Mouse (Mus musculus) CH12.LX (cell line): Measurements from ENCODE around the gene Mid2. TPM values are rescaled to one million over a fixed set of nuclear protein-coding genes. Genes with fewer than 3 reads are reported as not detected.

Experiments
- DNase-seq: peaks from one replicate; pipeline ENCODE4 v3.0.0-alpha.2; 2013; ENCODE audit errors: extremely low read depth
- H3K27ac ChIP-seq: 2 replicates; pipeline ENCODE4 v1.5.1; 2012; ENCODE audit warnings: low read depth, mild to moderate bottlenecking, control low read depth, moderate library complexity; ENCODE audit not compliant: insufficient read depth
- H3K27me3 ChIP-seq: replicated peaks from 2 replicates; pipeline ENCODE3; 2012; ENCODE audit warnings: inconsistent platforms
- H3K36me3 ChIP-seq, 2 experiments: replicated peaks in 1 of 2; 2 replicates each; pipeline versions ENCODE3 to v1.6.1; 2012; ENCODE audit warnings: inconsistent platforms in 1 of 2, low read length in 1 of 2, mild to moderate bottlenecking in 1 of 2, mixed read lengths in 1 of 2, moderate library complexity in 1 of 2; ENCODE audit not compliant: control insufficient read depth in 1 of 2, insufficient read depth in 1 of 2
- H3K4me1 ChIP-seq, 2 experiments: 2 replicates each; pipeline ENCODE4 v1.6.1; 2012; ENCODE audit warnings: inconsistent platforms in 1 of 2, moderate library complexity in 1 of 2; ENCODE audit not compliant: insufficient read depth in 2 of 2, control insufficient read depth in 1 of 2
- H3K4me2 ChIP-seq: 2 replicates; pipeline ENCODE4 v1.6.1; 2012; ENCODE audit warnings: low read depth, mild to moderate bottlenecking, control low read depth; ENCODE audit not compliant: poor library complexity, insufficient read depth, severe bottlenecking
- H3K4me3 ChIP-seq, 3 experiments: fragments of 150-350 bp in 1 of 3; sonication (generic) in 1 of 3; replicated peaks in 1 of 3; 2 replicates each; pipeline versions ENCODE3 to v1.5.1; 2011 to 2012; ENCODE audit warnings: low read depth in 2 of 3, low read length in 2 of 3, mild to moderate bottlenecking in 2 of 3, moderate library complexity in 2 of 3, control low read depth in 1 of 3, improper control_type of control experiment in 1 of 3, inconsistent platforms in 1 of 3, mixed read lengths in 1 of 3; ENCODE audit not compliant: poor library complexity in 1 of 3
- H3K79me2 ChIP-seq: replicated peaks from 2 replicates; pipeline ENCODE4 v1.6.1; 2012; ENCODE audit warnings: mild to moderate bottlenecking, moderate library complexity; ENCODE audit not compliant: control insufficient read depth, poor library complexity, insufficient read depth, severe bottlenecking; ENCODE audit errors: extremely low read depth
- H3K9ac ChIP-seq: 2 replicates; pipeline ENCODE4 v1.6.1; 2012; ENCODE audit warnings: low read depth, mild to moderate bottlenecking, control low read depth, moderate library complexity; ENCODE audit not compliant: insufficient read depth
- H3K9me3 ChIP-seq: replicated peaks from 2 replicates; pipeline ENCODE3; 2012; ENCODE audit warnings: low read length, inconsistent platforms, mixed read lengths
- BHLHE40 ChIP-seq: IDR thresholded peaks from 2 replicates; pipeline ENCODE4 v1.6.1; 2011; ENCODE audit warnings: mild to moderate bottlenecking, low read depth, low read length, improper control_type of control experiment
- CHD1 ChIP-seq: IDR thresholded peaks from 2 replicates; pipeline ENCODE4 v1.6.1; 2012; ENCODE audit warnings: low read depth, low read length, improper control_type of control experiment, inconsistent platforms
- CHD2 ChIP-seq: IDR thresholded peaks from 2 replicates; pipeline ENCODE4 v1.6.1; 2011; ENCODE audit warnings: low read length, improper control_type of control experiment
- E2F4 ChIP-seq: IDR thresholded peaks from 2 replicates; pipeline ENCODE4 v1.6.1; 2011; ENCODE audit warnings: low read depth, low read length, improper control_type of control experiment; ENCODE audit not compliant: insufficient replicate concordance
- ELF1 ChIP-seq: IDR thresholded peaks from 2 replicates; pipeline ENCODE4 v1.6.1; 2014; ENCODE audit warnings: low read depth, mild to moderate bottlenecking, inconsistent platforms, low read length, improper control_type of control experiment
- EP300 ChIP-seq: IDR thresholded peaks from 2 replicates; pipeline ENCODE4 v1.6.1; 2011; ENCODE audit warnings: low read length, improper control_type of control experiment
- ETS1 ChIP-seq: conservative IDR thresholded peaks from 2 replicates; pipeline ENCODE4 v1.6.1; 2012; ENCODE audit warnings: low read depth, mild to moderate bottlenecking, inconsistent platforms, low read length, improper control_type of control experiment, moderate library complexity
- GABPA ChIP-seq: IDR thresholded peaks from 2 replicates; pipeline ENCODE4 v1.6.1; 2012; ENCODE audit warnings: low read depth, low read length, improper control_type of control experiment, inconsistent platforms; ENCODE audit not compliant: insufficient replicate concordance
- HCFC1 ChIP-seq: IDR thresholded peaks from 2 replicates; pipeline ENCODE4 v1.6.1; 2012; ENCODE audit warnings: low read depth, mild to moderate bottlenecking, inconsistent platforms, low read length, improper control_type of control experiment
- IRF4 ChIP-seq: IDR thresholded peaks from 2 replicates; pipeline ENCODE4 v1.6.1; 2014; ENCODE audit warnings: low read depth, mild to moderate bottlenecking, inconsistent platforms, low read length, improper control_type of control experiment
- JUN ChIP-seq: IDR thresholded peaks from 2 replicates; pipeline ENCODE4 v1.6.1; 2011; ENCODE audit warnings: low read depth, mild to moderate bottlenecking, low read length, improper control_type of control experiment, moderate library complexity; ENCODE audit not compliant: insufficient read depth
- JUND ChIP-seq: conservative IDR thresholded peaks from 2 replicates; pipeline ENCODE4 v1.6.1; 2011; ENCODE audit warnings: low read depth, low read length, improper control_type of control experiment
- MAFK ChIP-seq: IDR thresholded peaks from 2 replicates; pipeline ENCODE4 v1.6.1; 2011; ENCODE audit warnings: low read length, improper control_type of control experiment; ENCODE audit not compliant: insufficient replicate concordance
- MAX ChIP-seq: IDR thresholded peaks from 2 replicates; pipeline ENCODE4 v1.6.1; 2011; ENCODE audit warnings: low read length, improper control_type of control experiment
- MAZ ChIP-seq: IDR thresholded peaks from 2 replicates; pipeline ENCODE4 v1.6.1; 2012; ENCODE audit warnings: low read depth, mild to moderate bottlenecking, inconsistent platforms, low read length, improper control_type of control experiment, moderate library complexity
- MEF2A ChIP-seq: IDR thresholded peaks from 2 replicates; pipeline ENCODE4 v1.6.1; 2014; ENCODE audit warnings: low read depth, mild to moderate bottlenecking, inconsistent platforms, low read length, improper control_type of control experiment, borderline replicate concordance
- POLR2A ChIP-seq: IDR thresholded peaks from 2 replicates; pipeline ENCODE4 v1.6.1; 2011; ENCODE audit warnings: low read depth, mild to moderate bottlenecking, improper control_type of control experiment, low read length
- POLR2AphosphoS2 ChIP-seq: IDR thresholded peaks from 2 replicates; pipeline ENCODE4 v1.6.1; 2011; ENCODE audit warnings: low read depth, low read length, improper control_type of control experiment
- RAD21 ChIP-seq: IDR thresholded peaks from 2 replicates; pipeline ENCODE4 v1.6.1; 2011; ENCODE audit warnings: low read depth, mild to moderate bottlenecking, low read length, improper control_type of control experiment, moderate library complexity
- SIN3A ChIP-seq: IDR thresholded peaks from 2 replicates; pipeline ENCODE4 v1.6.1; 2012; ENCODE audit warnings: low read length, improper control_type of control experiment, inconsistent platforms
- SMC3 ChIP-seq: IDR thresholded peaks from 2 replicates; pipeline ENCODE4 v1.6.1; 2011; ENCODE audit warnings: low read depth, low read length, improper control_type of control experiment
- TCF12 ChIP-seq: IDR thresholded peaks from 2 replicates; pipeline ENCODE4 v1.6.1; 2014; ENCODE audit warnings: low read depth, mild to moderate bottlenecking, inconsistent platforms, low read length, improper control_type of control experiment
- UBTF ChIP-seq: IDR thresholded peaks from 2 replicates; pipeline ENCODE4 v1.6.1; 2012; ENCODE audit warnings: low read depth, mild to moderate bottlenecking, inconsistent platforms, low read length, improper control_type of control experiment, moderate library complexity
- USF1 ChIP-seq: IDR thresholded peaks from 2 replicates; pipeline ENCODE4 v1.6.1; 2014; ENCODE audit warnings: low read depth, mild to moderate bottlenecking, inconsistent platforms, low read length, improper control_type of control experiment
- USF2 ChIP-seq: conservative IDR thresholded peaks from 2 replicates; pipeline ENCODE4 v1.6.1; 2011; ENCODE audit warnings: low read depth, low read length, improper control_type of control experiment
- ZC3H11A ChIP-seq: IDR thresholded peaks from 2 replicates; pipeline ENCODE4 v1.6.1; 2012; ENCODE audit warnings: low read depth, mild to moderate bottlenecking, inconsistent platforms, low read length, improper control_type of control experiment
- ZNF384 ChIP-seq: IDR thresholded peaks from 2 replicates; pipeline ENCODE4 v1.6.1; 2012; ENCODE audit warnings: low read depth, low read length, improper control_type of control experiment, inconsistent platforms
- dilution Hi-C: fragments of 300-500 bp; cut with MboI; formaldehyde crosslinking; loops from 2 replicates; pipeline ENCODE4 v1.14.3; 2020; ENCODE audit warnings: low sequenced_read_pairs; ENCODE audit not compliant: extremely low pct_unique_long_range_greater_than_20kb, extremely low pct_ligation_motif_present
- in situ Hi-C: fragments of 300-500 bp; cut with MboI; formaldehyde crosslinking; loops from 3 replicates; pipeline ENCODE4 v1.14.3; 2019; ENCODE audit warnings: low sequenced_read_pairs, low pct_ligation_motif_present, low pct_unique_long_range_greater_than_20kb, mixed read lengths
- polyA plus RNA-seq: library from polyadenylated mRNA; unstranded; fragments of >175 nt; gene quantifications from 2 replicates; pipeline ENCODE4 v1.2.1, GENCODE M21; 2012; ENCODE audit warnings: low read depth; ENCODE audit not compliant: insufficient read length
- total RNA-seq, 2 experiments: library from RNA; depleted of rRNA; stranded (reverse); fragments of 300-350 nt in 1 of 2; fragments of >200 nt in 1 of 2; gene quantifications; 2 replicates each; pipeline ENCODE4 v1.2.3; 2012 to 2014

Mid2 gene
- total RNA-seq (2012; rRNA removed) = 5.0 and 8.7 TPM in 2 replicates
- total RNA-seq (2014; rRNA removed) = 4.1 and 4.3 TPM in 2 replicates
- polyA plus RNA-seq = 4.7 and 5.4 TPM in 2 replicates

DNA sequence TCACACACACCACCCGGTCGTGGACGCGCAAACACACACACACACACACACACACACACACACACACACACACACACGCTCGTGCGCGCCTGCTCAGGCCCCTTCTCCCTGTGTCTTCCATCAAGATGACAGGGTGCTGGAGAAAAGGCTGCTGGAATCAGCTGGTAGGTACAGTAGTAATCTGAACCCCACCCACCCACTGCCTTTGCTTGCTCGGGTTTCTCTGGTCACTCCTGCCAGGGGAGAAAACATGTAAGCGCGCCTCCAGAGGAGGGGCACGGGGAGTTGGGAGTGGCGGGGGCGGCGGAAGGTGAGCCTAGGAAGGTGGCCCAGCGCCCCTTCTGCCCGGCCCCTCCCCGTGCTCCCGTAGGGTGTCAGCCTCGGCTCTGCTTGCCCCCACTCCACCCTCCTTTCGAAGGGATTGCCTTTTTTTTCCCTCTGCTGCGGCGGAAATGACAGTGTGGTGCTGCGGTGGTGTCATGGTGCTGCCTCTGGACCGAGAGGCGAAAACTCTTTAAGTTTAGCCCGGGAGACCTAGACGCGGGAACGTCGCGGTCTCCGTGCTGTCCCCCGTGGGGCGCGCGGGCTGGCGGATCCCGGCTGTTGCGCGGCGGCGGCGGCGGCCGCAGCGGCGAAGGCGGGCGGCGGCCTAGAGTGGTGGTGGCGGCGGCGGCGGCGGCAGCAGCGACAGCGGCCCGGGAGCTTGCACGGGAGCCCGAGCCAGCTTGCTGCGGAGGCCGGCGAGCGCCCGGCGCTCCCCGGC, at the start of gene Mid2:
Gene Mid2 (plus strand): TSS at position 121 of the 763 bp plus-strand sequence.
- peak within 1 kb of the TSS; percentile 85 for H3K9ac ChIP-seq
- DNase-seq = peak; percentile 20

DNA sequence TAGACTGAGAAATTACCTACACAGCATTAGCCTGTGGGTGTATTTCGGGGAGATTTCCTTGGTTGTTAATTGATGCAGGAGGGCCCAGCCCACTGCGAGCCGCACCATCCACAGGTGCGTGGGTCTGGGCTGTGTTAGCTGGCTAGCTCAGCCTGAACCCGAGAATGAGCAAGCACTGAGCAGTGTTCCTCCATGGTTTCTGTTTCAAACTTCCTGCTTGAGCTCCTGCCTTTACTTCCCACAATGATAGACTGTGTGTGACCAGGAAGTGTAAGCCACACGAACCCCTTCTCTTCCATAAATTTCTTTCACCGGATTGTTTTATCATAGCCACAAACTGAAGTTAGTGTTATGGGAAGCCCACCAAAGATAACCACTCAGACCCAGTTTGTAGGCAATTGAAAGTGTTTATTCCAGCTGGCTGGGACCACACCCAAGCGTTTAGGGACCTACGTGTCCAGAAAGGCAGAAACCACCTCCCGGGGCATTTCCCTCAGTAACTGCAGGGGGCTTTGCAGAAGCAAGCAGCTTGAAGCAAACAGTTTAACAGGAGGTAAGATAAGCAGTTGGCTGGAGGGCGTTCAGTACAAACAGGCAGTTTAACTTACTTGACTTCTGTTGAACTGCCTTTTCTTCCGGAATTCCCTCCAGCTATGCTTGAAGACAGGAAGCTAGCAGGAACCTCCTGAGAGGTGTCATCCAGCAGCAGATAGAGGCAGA, 39.4 kb upstream of the Mid2 start:
- DNase-seq = no peak
- Histone ChIP-seq H3K79me2 (no peaks in the 10 kb centered on the region), H3K4me2 (no peak overlapping the region), H3K36me3 (no peaks in the 10 kb centered on the region), H3K27ac (no peak overlapping the region), H3K4me1 (0 out of 4 replicates have a peak, but pooled peaks cover 0 to 3% of the 10 kb centered on the region in 2 experiments), H3K9ac (no peak overlapping the region), H3K4me3 (no peak overlapping the region), H3K9me3 (no peaks in the 10 kb centered on the region), H3K27me3 (no peaks in the 10 kb centered on the region)
- dilution Hi-C loops = no loop called here
- TF ChIP-seq GABPA = no peak
- no peak for TF ChIP-seq JUND
- no peak for TF ChIP-seq MAZ
- no peak for TF ChIP-seq RAD21
- no peak for TF ChIP-seq ZC3H11A
- TF ChIP-seq MEF2A = no peak
- TF ChIP-seq JUN = no peak
- in situ Hi-C loops = loop anchor here (25.0 kb wide), 1 partner anchor 212 kb away; no protein-coding TSS in a partner anchor

More for the DNA sequence above, at the start of gene Mid2:
- Histone ChIP-seq H3K9me3 (no peaks in the 10 kb centered on the region), H3K4me3 (peak within 1 kb of the TSS; percentile 48 to 88 (median 60)), H3K4me1 (peaks cover 0 to 18% of the 10 kb centered on the region in 2 experiments; a peak in 2 of 4 replicates), H3K27me3 (no peaks in the 10 kb centered on the region), H3K79me2 (no peaks in the 10 kb centered on the region; the same call in 1 of the 2 replicates), H3K36me3 (no peaks in the 10 kb centered on the region), H3K27ac (peak within 1 kb of the TSS; percentile 69), H3K4me2 (peak within 1 kb of the TSS; percentile 89)
- in situ Hi-C loops = no loop called here
- no peak for TF ChIP-seq SMC3
- no peak for TF ChIP-seq MAX
- no peak for TF ChIP-seq ELF1
- no peak for TF ChIP-seq E2F4
- TF ChIP-seq MAZ = 0 out of 2 replicates have a peak, but pooled peaks have one; percentile 31
- TF ChIP-seq TCF12 = no peak
- TF ChIP-seq SIN3A = no peak
- TF ChIP-seq EP300 = no peak
- TF ChIP-seq ETS1 = no peak
- no peak for TF ChIP-seq IRF4
- TF ChIP-seq USF2 = no peak
- TF ChIP-seq JUN = no peak
- 0 out of 2 replicates have a peak, but pooled peaks have one; percentile 21 for TF ChIP-seq UBTF
- TF ChIP-seq POLR2AphosphoS2 = no peak
- no peak for TF ChIP-seq CHD1
- TF ChIP-seq BHLHE40 = peak; percentile 21; the same call in 1 of the 2 replicates
- no peak for TF ChIP-seq USF1
- TF ChIP-seq CHD2 = no peak
- no peak for TF ChIP-seq MAFK
- peak; percentile 36; the same call in 1 of the 2 replicates for TF ChIP-seq POLR2A
- peak; percentile 30; the same call in 1 of the 2 replicates for TF ChIP-seq ZNF384
- no peak for TF ChIP-seq HCFC1
- dilution Hi-C loops = no loop called here
